In the genomic region with DNA sequence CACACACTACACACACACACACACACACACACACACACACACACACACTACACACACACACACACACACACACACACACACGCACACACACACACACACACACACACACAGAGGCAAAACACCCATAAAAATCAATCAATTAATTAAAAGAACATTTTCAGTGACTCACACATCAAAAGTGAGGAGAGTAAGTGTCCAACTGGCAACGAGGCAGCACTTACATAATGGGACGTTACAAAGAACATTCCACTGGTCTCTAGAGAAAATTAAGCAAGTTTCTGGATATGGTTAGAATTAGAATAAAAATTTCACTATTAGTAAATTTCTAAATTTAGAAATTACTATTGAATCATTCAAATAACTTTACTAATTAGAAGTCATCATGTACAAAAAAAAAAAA, we compare ENCODE assay signal across 10 mouse cellular contexts. TPM values are rescaled to one million over a fixed set of nuclear protein-coding genes. Genes with fewer than 3 reads are reported as not detected.
DNase-seq lines count a peak whose midpoint lies in the region; TF ChIP-seq lines count a peak whose summit lies in the region.
"Not testable (repeated sequence)": the region's sequence is repeated elsewhere in the genome, so short reads cannot be mapped to it uniquely, and the experiment has no call there.
"Had no signal": no experiment of that assay in that cellular context is flagged by ENCODE, and none has a peak within 500 bp of the region (broad histone marks: within the 10 kb centered on the region; RNA-seq: fewer than 3 reads in every experiment).

No protein-coding gene starts in this region.

- H3K4me3 ChIP-seq in gastrocnemius, adult 2 months, result not testable (repeated sequence)

- TF ChIP-seq CTCF in gastrocnemius, adult 2 months (IDR thresholded peaks at IDR 0.05), result not testable (repeated sequence)

- intact Hi-C loops in gastrocnemius, adult 2 months (cut with DNase I); heart, postnatal 14 days (cut with DNase I): not testable (repeated sequence)

- peak; percentile 29 for DNase-seq in Muller cell, postnatal 12 days (ENCODE audit: inconsistent ontology term)
- DNase-seq in adrenal gland, postnatal 14 days, result peak; percentile 14
- DNase-seq in gastrocnemius, adult 2 months, result peak; percentile 62
- peak; percentile 42 for DNase-seq in gastrocnemius, postnatal 25 days
- peak; percentile 49 for DNase-seq in heart, adult 8-10 months (ENCODE audit: low spot score)
- DNase-seq in heart, postnatal 14 days, result peak; percentile 28 to 35
- peak; percentile 18 for DNase-seq in heart, postnatal 4 days
- peak; percentile 24 for DNase-seq in urinary bladder, postnatal 14 days (ENCODE audit: low spot score)

- not testable (repeated sequence) for H3K27ac ChIP-seq in gastrocnemius, adult 2 months

RNA-seq across cellular contexts. Expression of a gene that starts 27.4 kb away (rescaled TPM):
- 22.4 and 29.5 TPM in 2 replicates for total RNA-seq in adrenal gland, postnatal 14 days (2021)
- 1 to 10 TPM; 1.1 to 1.7 TPM for total RNA-seq in gastrocnemius, adult 2 months (2021)
- total RNA-seq in gastrocnemius, postnatal 25 days (2021), result 1 to 10 TPM; 2.2 to 2.3 TPM
- total RNA-seq in heart, adult 8-10 months (2022), result under 1 TPM in 3 of 4 experiments, not detected in 1; 0.19 to 0.60 (median 0.19) TPM
- under 1 TPM; 0.49 to 0.62 TPM for total RNA-seq in heart, postnatal 14 days (2021)
- under 1 TPM; 0.52 to 0.64 TPM for total RNA-seq in heart, postnatal 4 days (2021)
- total RNA-seq: common myeloid progenitor, adult 5-6 weeks; granulocyte monocyte progenitor cell, adult 5-6 weeks had no signal

RNA-seq across cellular contexts. Expression of a gene that starts 30.9 kb away (rescaled TPM):
- 18.8 and 20.5 TPM in 2 replicates for total RNA-seq in adrenal gland, postnatal 14 days (2021)
- total RNA-seq in gastrocnemius, adult 2 months (2021), result 1 to 10 TPM; 4.0 to 4.7 TPM
- 1 to 10 TPM; 4.9 to 7.3 TPM for total RNA-seq in gastrocnemius, postnatal 25 days (2021)
- 10 to 100 TPM in 2 of 4 experiments, 1 to 10 TPM in 2; 7.6 to 11.7 (median 9.2) TPM for total RNA-seq in heart, adult 8-10 months (2022)
- 1 to 10 TPM; 8.2 to 8.7 TPM for total RNA-seq in heart, postnatal 14 days (2021)
- 10 to 100 TPM; 12.8 to 13.2 TPM for total RNA-seq in heart, postnatal 4 days (2021)

RNA-seq across cellular contexts. Expression of a gene that starts 45.3 kb away (rescaled TPM):
- 15.7 and 20.2 TPM in 2 replicates for total RNA-seq in adrenal gland, postnatal 14 days (2021)
- 1 to 10 TPM; 5.4 to 5.6 TPM for total RNA-seq in gastrocnemius, adult 2 months (2021)
- total RNA-seq in gastrocnemius, postnatal 25 days (2021), result 1 to 10 TPM; 4.9 to 8.9 TPM
- 1 to 10 TPM; 4.2 to 5.2 (median 4.4) TPM for total RNA-seq in heart, adult 8-10 months (2022)
- total RNA-seq in heart, postnatal 14 days (2021), result 1 to 10 TPM; 4.6 to 5.0 TPM
- total RNA-seq in heart, postnatal 4 days (2021), result 1 to 10 TPM; 4.6 to 5.6 TPM
- total RNA-seq: common myeloid progenitor, adult 5-6 weeks; granulocyte monocyte progenitor cell, adult 5-6 weeks had no signal
